Mouse (Mus musculus): ENCODE data around the gene Ap1g2.
A peak's percentile ranks its signal among the peaks of the same experiment; 100 is the strongest.

Gene Ap1g2

DNA sequence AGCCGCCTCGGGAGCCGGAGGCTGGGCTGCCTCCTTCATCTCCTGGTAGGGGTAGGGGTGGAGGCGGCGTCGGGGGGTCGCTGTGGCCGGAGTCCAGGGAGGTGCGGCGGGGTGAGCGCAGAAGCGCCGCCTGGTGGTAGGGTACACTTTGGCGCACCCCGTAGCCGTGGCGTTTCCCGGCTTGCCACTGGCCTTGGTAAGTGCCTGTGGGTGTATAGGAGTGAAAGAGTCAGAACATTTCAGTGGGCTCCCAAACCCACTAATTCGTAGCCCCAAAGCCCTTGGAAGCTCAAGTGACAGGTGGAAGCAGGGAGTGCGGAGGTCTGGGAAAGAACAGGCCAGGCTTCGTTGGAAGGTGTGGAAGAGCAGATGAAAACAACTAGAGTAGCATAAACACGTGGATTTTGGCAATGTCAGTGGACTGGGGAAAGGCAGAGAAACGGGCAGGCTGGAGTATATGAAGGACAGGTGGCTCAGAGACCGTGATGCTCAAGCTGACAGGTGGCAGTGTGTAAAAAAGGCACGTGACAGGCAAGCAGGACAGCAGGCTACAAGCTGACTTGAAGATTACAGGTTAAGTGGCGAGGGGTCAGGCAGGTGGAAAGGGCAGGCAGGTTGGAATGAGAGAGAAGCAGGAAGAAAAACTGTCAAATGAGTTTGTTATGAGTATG, 7.7 kb upstream of the Ap1g2 start:
- DNase-seq (ENCODE audit: low spot score), result no peak

DNA sequence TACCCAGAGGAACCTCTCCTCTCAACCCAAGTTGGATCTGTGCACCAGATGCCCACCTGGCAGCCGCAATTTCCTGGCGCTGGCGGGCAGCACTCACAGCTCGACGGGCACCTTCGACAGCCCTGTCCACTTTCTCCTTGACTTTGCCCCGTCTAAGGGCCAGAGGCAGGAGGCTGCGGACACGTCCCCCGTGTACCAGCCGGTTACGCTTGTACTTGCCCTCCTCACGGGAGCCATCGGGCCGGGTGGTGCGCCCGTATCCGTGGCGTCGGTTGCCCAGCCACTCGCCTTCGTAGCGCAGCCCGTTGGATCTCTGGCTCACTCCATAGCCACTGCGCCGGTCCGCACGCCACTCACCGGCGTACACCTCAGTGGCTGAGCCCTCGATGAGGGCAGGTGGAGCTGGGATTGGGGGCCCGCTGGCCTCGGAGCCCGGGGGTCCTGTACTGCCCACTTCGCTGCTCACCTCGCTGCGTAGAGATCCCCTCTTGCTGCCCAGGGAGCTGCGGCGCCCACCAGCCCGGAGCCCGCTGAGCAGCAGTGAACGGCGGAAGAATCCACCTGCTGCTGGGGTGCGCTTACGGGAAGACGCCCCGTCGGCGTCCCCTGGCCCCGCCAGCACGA, 7.1 kb upstream of the Ap1g2 start:
- no peak for DNase-seq (ENCODE audit: low spot score)

DNA sequence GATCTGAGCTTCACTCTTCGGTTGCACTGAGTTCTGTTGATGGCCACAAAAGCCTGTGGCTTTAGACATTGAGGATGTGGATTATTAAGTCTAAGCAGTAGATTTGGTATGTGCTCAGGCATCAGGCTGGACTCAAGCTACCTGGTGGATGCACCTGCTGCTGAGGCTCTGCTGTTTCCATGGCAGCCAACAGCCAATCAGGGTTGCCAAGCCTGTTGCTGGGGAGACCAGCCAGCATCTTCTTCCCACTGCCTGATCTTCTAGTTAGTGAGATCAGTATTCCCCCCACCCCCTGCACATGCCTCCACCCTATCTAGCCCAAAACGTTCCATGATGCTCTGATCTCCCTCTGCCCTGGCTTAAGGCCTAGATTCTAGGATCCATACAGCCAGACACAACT, 5.3 kb upstream of the Ap1g2 start:
- no peak for DNase-seq (ENCODE audit: low spot score)

DNA sequence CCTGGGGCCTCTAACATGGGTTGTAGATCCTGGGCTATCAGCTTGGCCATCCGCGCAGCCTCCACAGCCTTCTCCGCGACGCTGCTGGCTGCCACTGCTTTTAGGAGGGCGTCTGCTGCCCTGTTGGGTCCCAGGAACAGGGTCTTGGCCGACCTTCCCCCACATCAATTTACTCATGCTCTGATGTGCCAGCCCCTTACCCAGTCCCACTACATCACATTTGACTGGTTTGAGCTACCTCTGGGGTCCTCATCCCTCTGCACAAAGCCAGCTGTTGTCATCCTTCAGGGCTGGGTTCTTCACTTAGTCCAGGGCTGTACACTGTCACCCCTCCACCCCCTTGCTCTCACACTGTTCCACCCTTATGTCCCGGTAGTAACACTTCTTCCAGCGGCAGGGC, 3.7 kb upstream of the Ap1g2 start:
- no peak for DNase-seq (ENCODE audit: low spot score)

DNA sequence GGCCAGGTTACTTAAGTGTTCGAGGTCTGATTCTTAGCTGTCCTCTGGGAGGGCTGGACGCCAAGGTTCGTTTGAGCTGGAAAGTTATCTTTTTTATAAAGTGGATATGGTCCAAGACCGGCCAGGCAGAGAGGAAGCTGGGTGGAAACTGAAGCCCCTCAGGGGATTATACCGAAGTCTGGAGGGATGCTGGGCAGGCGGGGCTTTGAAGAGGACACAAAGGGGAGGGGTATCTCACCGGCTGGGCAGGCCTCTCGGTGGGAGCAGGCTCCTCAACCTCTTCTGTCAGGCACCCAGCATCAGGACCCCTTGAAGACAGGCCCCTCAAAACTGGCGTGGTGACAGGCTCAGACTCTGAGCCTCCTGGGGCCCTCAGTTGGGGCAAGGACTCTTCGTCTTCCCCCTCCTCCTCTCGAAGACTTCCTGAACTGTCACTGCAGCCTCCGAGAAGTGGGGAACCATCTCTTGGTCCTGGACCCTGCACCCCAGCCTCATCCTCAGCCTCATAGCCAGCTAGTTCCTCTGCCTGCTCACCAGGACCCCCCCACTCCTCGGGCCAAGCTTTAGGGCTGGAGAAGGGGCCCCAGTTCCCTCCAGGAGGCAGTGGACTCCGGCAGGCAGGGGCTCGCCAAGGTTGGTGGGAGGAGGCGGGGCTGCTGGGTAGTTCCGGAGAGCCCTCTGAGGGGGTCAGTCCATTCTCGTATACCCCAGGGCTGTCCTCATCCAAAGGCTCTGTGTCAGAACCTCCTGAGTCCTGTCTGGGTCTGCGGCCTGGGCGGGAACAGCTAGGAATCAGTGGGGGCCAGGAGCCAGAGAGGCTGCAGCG, 2.9 kb upstream of the Ap1g2 start:
- no peak for DNase-seq (ENCODE audit: low spot score)

DNA sequence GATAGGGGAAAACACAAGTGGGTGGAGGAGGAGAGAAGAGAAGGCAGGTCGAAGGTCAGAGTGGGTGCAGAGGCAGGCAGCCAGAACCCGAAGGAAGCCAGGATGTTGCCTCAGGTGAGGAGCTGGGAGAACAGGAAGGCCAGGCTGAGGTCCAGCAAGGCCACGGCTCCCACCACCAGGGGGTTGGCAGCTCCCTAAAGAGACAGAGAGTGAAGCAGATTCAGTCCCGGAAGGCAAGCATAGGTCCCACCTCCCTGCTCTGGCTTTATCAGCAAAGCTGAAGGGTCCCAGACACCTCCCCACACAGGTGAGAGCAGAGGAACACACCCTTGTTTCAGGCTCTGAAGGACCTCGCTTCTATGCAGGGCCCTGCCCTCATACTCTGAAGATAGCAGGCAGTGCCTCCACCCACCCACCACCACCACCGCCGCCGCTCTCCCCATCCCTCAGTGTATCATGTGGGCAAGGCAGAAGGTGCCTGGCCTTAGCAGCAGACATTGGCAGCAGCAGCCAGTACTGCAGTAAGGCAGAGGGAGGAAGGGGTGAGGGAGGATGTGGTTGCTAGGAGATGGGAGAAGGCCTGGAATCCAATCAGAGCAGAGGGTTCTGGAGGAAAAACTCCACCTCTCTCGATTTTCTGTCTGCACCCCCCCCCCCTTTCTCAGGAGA, 1.9 kb upstream of the Ap1g2 start:
- no peak for DNase-seq (ENCODE audit: low spot score)

DNA sequence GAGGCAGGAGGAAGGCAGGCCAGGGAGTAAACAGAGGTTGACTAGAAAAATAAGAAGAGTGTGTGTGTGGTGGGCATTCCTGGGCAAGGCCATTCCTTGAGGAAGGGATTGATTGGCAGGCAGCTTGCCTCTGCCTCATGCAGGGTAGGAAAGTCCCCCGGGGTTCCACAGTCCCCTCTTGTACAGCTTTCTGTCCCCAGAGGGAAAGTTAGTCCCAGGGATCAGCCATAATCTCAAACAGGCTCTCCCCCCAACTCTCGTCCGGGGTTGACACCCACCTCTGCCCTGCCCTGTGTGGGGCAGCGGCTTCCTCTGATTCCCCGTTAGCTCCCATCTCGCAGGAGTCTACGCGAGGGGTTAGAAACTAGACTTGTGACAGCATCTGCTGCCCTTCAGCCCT, 597 bp upstream of the Ap1g2 start:
- DNase-seq (ENCODE audit: low spot score), result no peak

DNA sequence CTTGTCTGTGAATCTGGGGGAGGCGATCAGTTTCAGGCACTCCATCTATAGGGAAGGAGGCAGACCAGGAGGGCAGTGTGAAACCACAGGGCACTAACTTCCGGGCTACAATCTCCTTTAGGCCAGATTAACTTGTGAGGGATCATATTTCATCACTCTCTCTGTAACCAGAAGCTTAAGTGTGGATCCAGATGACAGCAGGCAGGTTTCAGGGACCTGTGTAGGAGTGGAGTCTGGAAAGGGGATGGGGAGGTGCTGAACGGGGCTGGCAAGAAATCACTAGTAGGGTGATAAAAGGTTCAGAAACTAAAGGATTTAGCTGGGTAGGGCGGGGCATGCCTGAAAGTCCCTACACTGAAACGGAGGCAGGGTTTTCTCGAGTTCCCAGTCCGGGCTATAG, 1.0 kb downstream of the Ap1g2 start:
- DNase-seq (ENCODE audit: low spot score), result no peak

DNA sequence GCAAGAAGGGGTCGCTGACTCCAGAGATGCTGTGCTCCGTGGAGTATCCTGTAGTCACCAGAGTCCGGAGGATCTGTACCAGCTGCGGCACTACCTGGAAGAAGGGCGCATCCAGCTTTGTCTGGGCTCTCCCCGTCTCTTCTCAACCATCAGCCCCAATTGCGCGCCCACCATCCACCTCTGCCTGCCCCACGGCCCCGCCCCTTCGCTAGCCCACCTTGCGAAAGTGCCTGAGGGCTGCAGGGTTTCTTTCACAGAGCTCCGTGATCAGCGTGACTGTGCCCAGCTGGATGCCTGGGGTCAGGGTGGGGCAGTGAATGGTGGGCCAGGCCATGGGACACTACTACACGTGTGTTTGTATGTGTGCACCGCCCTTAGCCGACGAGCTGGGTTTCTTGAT, 2.0 kb downstream of the Ap1g2 start:
- DNase-seq (ENCODE audit: low spot score), result no peak

DNA sequence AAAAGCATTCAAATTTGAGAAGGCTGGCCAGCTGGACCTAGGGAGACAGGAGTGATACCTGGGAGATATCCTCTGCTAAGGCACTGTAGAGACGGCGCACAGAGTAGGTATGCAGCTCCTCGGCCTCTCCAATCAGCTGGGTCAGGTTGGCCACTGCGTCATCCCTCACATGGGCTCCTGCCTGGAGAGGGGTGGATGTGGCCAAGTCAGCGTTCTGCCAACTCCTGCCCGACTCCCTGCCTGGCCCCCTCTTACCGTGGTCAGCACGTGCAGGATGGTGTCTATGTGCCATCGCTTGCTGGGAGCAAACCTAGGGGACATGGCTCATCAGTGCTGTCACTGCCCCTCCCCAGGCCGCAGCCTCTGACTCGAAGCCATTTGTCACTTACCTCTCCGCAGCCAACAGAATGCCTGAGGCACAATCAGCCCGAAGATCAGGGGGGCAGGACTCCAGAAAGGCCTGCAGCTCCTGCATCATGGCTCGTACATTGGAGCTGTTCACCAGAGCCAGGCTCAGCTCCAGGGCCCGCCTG, 4.1 kb downstream of the Ap1g2 start:
- no peak for DNase-seq (ENCODE audit: low spot score)

DNA sequence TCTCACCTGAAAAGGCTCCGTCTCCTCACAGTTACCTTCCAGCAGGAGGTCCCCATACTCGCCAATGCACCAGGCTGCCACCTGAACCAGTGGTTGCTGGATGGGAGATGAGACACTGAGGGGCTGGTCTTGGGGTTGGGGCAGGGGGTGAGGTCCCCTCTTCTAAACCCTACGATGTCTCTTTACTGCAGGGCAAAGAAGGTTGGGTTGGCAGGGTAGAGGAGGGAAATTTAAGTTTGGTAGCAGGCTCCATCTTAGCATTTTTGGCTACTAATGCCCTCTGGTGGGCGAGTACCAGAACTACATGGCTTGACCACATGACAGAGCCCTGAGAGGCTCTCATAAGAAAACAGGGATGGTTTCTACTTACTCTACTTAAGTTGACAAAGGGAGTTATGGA, 4.8 kb downstream of the Ap1g2 start:
- DNase-seq (ENCODE audit: low spot score), result no peak

DNA sequence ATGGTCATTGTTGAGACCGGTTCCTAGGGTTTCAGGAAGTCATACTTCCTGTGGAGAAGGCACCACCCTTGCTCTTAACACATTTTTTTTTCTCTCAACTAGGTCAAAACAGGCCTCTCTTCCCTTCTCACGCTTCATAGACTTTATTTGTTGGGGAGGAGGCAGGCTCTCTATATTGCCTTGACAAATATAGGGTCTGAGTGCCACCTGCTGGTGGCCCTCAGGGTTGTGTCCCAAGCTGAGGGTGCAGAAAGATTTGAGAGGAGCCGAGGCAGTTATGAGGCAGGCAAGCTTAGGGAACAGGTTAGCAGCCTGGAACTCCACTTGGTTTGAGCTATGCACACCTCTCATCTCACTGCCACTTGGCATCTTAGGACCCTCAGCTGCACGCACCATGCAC, 8.3 kb downstream of the Ap1g2 start:
- DNase-seq (ENCODE audit: low spot score), result no peak

DNA sequence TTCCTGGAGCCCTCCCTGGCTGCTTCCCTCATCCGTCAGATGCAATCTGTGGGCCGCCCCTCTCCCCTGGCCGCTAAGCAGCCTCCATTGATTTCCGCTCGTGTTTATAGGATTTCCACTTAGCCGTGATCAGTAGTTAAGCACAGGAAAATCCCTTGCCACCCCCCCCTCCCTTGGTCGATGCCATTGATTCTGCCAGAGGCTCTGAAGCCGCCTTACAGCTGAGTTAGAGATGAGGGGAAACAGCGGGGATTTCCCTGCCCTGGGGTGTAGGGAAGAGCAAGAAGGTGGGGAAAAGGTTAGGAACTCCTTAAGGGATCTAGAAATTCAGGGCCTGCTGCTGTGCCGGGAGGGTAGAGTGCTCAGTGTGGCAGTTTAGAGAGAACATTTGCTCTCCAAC, 8.7 kb downstream of the Ap1g2 start:
- DNase-seq (ENCODE audit: low spot score), result no peak

DNA sequence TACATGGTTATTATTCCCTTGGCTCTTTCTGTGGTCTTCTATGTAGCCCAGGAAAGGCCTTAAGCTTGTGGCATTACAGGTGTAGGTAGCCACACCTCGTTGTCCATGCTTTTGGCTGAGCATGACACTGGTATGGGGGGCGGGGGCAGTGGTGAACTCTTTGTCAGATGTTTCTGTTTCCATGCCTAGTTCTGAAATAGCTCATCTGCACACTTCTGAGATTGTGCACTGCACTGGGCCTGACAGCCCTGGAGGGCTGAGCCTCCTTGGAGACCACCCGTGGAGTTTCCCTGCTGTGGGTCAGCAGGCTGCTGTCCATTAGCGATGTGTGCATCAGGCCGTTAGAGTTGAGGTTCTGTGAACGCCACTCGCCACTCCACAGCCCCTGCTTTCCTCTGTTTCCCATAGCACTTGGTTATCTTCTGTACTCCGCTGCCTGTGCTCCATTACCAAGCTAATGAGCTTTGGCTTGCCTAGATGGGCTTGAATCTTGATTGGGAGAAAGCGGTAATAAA, 9.8 kb downstream of the Ap1g2 start:
- DNase-seq (ENCODE audit: low spot score), result no peak

DNA sequence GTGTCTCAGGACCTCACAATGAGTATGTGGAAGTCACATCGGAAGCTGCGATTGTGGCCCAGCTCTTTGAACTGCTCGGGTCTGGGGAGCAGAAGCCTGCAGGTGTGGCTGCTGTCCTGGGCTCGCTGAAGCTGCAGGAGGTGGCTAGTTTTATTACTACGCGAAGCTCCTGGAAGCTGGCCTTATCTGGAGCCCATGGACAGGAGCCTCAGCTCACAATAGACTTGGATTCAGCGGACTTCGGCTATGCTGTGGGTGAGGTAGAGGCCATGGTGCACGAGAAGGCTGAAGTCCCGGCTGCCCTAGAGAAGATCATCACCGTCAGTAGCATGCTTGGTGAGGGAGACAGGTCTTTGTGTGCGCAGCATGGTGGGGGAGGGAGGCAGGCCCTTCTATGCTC, 10.7 kb downstream of the Ap1g2 start:
- DNase-seq (ENCODE audit: low spot score), result no peak

DNA sequence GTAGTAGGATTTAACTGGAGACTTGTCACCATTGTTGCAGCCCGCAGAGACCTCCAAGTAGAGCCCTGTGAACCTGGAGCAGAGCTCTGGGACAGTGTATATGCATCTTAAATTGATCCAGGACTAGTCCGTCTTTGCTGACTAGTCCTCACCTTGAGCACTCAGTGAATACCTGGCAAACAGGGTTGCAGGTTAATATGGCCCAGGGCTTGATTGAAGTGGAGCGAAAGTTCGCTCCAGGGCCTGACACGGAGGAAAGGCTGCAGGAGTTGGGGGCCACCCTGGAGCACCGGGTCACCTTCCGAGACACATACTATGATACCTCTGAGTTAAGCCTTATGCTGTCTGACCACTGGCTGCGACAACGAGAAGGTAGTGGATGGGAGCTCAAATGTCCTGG, 11.1 kb downstream of the Ap1g2 start:
- DNase-seq (ENCODE audit: low spot score), result no peak

DNA sequence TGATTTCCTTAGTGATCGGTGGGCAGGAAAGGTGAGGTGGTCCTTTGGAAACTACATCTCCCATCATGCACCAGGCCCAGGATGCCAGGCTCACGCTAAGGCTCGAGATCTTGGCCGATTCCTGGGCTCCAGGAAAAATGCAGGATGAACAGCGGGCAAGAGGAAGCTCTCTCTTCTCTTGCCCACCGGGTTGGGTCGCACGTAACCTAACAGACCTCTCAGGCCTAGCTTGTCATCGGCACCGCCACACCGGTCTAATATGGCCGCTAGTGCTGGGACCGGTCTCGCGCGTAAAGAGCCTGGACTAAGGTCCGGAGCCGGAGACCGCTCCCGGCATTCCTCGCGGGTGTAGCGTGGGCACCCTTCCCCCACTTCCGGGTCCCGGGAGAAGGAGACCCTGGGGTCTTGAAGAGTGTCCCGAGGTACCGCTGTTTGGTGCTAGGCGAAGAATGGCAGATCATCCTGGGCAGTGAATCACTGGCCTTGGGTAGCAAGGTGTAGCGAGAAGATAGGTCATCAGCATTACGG, 11.6 kb downstream of the Ap1g2 start, which contains the start of gene Thtpa:
TSS of gene Thtpa (plus strand) at position 81 of the 528 bp plus-strand sequence.
- peak; percentile 88 for DNase-seq (ENCODE audit: low spot score)

DNA sequence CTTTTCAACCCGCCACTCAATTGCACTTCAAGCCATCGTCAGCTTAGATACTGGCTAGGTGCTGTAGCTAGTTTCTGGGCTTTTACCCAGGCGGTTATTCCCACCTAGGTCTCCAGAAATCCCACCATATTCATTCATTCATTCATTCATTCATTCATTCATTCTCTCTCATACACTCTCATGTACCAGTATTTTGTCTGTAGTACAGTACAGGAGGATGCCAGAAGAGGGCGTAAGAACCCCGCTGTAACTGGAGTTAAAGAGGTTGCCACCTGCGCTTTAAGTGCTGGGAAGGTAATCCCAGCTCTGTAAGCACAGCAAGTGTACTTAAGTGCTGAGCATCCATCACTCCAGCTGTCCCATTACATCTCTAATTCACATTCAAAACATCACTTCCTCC, 12.5 kb downstream of the Ap1g2 start:
- DNase-seq (ENCODE audit: low spot score), result no peak

DNA sequence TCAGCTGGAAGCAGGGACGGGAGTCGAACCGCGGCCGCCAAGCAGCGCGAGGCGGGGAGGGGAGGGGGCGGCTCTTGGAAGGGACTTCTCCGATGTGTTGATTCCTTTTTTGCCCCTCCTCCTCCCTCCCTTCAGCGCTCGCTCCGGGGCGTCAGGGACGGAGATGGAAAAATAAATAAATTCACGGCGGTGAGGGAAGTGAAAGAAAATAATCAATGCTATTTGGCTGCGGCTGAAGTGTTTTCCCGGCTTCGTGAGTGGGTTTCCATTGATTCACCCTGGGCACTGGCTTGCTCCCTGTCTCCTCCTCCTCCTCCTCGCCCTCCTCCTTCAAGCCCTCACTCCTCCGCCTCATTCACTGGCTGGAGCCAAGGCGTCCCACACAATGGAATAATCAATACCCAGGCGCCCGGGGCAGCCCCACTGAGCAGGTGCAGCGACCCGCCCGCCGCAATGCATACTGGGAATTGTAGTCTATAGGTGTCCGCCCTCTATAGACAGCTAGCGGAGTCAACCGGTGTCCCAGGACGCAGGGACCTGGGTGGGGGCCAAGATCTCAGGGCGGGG, 14.3 kb downstream of the Ap1g2 start, which contains the start of gene Zfhx2:
TSS of gene Zfhx2 (minus strand) at position 314 of the 567 bp plus-strand sequence.
- peak; percentile 95 for DNase-seq (ENCODE audit: low spot score)

DNA sequence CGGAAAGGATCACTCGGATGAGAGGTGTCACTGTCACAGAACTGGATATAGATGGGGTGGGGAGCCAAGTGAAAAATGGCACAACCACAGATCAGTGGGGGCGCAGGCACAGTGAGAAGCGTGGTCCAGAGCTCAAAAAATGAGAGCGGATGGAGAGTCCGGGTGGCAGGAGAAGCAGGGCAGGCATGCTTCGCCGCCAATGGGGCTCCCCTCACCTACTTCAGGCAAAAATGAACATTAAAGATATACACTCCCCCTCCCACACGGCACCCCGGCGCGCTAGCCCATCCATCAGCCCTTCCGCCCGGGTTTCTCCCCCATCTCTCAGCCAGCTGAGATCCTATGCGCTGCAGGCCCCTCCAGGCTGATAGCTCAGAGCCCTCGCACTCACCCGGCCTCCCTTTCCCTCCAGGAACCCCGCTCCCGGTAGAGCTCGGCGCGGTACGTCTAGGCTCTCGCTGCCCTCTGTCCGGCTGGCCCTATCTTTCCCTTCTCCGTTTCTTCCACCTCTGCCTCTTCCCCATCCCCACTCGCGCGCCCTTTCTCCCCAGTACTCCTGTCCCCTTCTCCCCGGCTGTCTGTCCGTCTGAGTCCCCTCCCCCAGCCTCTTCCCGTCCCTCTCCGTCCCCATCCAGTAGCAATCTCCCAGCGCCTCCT, 15.1 kb downstream of the Ap1g2 start:
- peak; percentile 30 for DNase-seq (ENCODE audit: low spot score)
